ENCODE assay signal across 12 mouse cellular contexts in genomic region chr2:137715891-137716290, GRCm38 (mm10).
DNase-seq lines count a peak whose midpoint lies in the region; ATAC-seq lines count a peak whose summit lies in the region.
"Had no signal": no experiment of that assay in that cellular context is flagged by ENCODE, and none has a peak within 500 bp of the region (broad histone marks: within the 10 kb centered on the region; RNA-seq: fewer than 3 reads in every experiment).

No protein-coding gene starts in this region.

- no peaks in the 10 kb centered on the region for H3K9me3 ChIP-seq in hindbrain, embryonic 15.5 days
- H3K9me3 ChIP-seq in hindbrain, embryonic 14.5 days (ENCODE audit: control insufficient read depth, low read length): no peaks in the 10 kb centered on the region
- no peaks in the 10 kb centered on the region for H3K9me3 ChIP-seq in kidney, embryonic 16.5 days (ENCODE audit: low read length)

- intact Hi-C loops in left cerebral cortex, postnatal 4 days (cut with DNase I): no loop called here

- 0 out of 2 replicates have a peak, but pooled peaks have one; percentile 42 for ATAC-seq in hindbrain, embryonic 15.5 days (ENCODE audit: low FRiP score, low read depth)
- ATAC-seq in hindbrain, embryonic 14.5 days (ENCODE audit: low FRiP score): no peak
- ATAC-seq in kidney, embryonic 16.5 days (ENCODE audit: low FRiP score, low TSS enrichment): peak; percentile 94

- no peak overlapping the region for H3K4me2 ChIP-seq in hindbrain, embryonic 15.5 days
- no peak overlapping the region for H3K4me2 ChIP-seq in hindbrain, embryonic 14.5 days (replicated peaks)
- H3K4me2 ChIP-seq in kidney, embryonic 16.5 days (replicated peaks; ENCODE audit: low read depth, low read length): no peak overlapping the region

- H3K9ac ChIP-seq in hindbrain, embryonic 15.5 days: no peak overlapping the region
- H3K9ac ChIP-seq in hindbrain, embryonic 14.5 days: no peak overlapping the region
- H3K9ac ChIP-seq in kidney, embryonic 16.5 days (replicated peaks; ENCODE audit: low read length): no peak overlapping the region

- no peak overlapping the region for H3K4me3 ChIP-seq in hindbrain, embryonic 15.5 days
- no peak overlapping the region for H3K4me3 ChIP-seq in hindbrain, embryonic 14.5 days (replicated peaks; ENCODE audit: low read length)
- H3K4me3 ChIP-seq in kidney, embryonic 16.5 days (ENCODE audit: low read length): no peak overlapping the region
- H3K4me3 ChIP-seq: left cerebral cortex, adult 2 months had no signal

- no peak overlapping the region for H3K27ac ChIP-seq in hindbrain, embryonic 15.5 days (replicated peaks)
- H3K27ac ChIP-seq in hindbrain, embryonic 14.5 days: no peak overlapping the region
- peak overlapping the region; percentile 3; the same call in 1 of the 2 replicates for H3K27ac ChIP-seq in kidney, embryonic 16.5 days (ENCODE audit: low read length)
- H3K27ac ChIP-seq: left cerebral cortex, adult 2 months had no signal

- H3K36me3 ChIP-seq in hindbrain, embryonic 15.5 days: no peaks in the 10 kb centered on the region
- no peaks in the 10 kb centered on the region for H3K36me3 ChIP-seq in hindbrain, embryonic 14.5 days (replicated peaks; ENCODE audit: control insufficient read depth, insufficient read depth)
- H3K36me3 ChIP-seq in kidney, embryonic 16.5 days (ENCODE audit: insufficient read depth, low read length): no peaks in the 10 kb centered on the region

- H3K27me3 ChIP-seq in hindbrain, embryonic 15.5 days: peaks cover 27% of the 10 kb centered on the region
- peaks cover 24% of the 10 kb centered on the region for H3K27me3 ChIP-seq in hindbrain, embryonic 14.5 days (ENCODE audit: control insufficient read depth, insufficient read depth, low read length)
- no peaks in the 10 kb centered on the region for H3K27me3 ChIP-seq in kidney, embryonic 16.5 days (ENCODE audit: insufficient read depth, low read length)

- H3K4me1 ChIP-seq in hindbrain, embryonic 15.5 days (replicated peaks): no peaks in the 10 kb centered on the region
- no peaks in the 10 kb centered on the region for H3K4me1 ChIP-seq in hindbrain, embryonic 14.5 days (replicated peaks; ENCODE audit: control insufficient read depth, insufficient read depth, low read length)
- no peaks in the 10 kb centered on the region for H3K4me1 ChIP-seq in kidney, embryonic 16.5 days (ENCODE audit: insufficient read depth, low read length)

- 84% methylated on average over 2 of the region's 2 CpGs for WGBS in hindbrain, embryonic 15.5 days
- WGBS in hindbrain, embryonic 14.5 days: 71% methylated on average over 2 of the region's 2 CpGs
- 68% methylated on average over 2 of the region's 2 CpGs for WGBS in kidney, embryonic 16.5 days

- no peak for DNase-seq in hindbrain, embryonic 14.5 days (ENCODE audit: low spot score)
- DNase-seq in 3134 (ENCODE audit: extremely low read depth, insufficient read length, low spot score) (peak; percentile 15), adipocyte (ENCODE audit: low spot score) (peak; percentile 24)
- no peak for DNase-seq in left cerebral cortex, postnatal 4 days
- DNase-seq in spleen, postnatal 10 days (ENCODE audit: low spot score in 2 of 2): no peak
- no peak for DNase-seq in right cerebral cortex, adult 2 months (ENCODE audit: low spot score in 2 of 2)
- DNase-seq: cerebellum, postnatal 10 days; heart, adult 18-20 months; midbrain, embryonic 14.5 days had no signal

Comparison
In these comparisons a context has a peak if more than half of its experiments do, and no peak if none do; other contexts are left out.
1. DNase-seq: peak in 3134 (single experiment) and adipocyte (single experiment); none in hindbrain, embryonic 14.5 days (single experiment), left cerebral cortex, postnatal 4 days (single experiment), spleen, postnatal 10 days (0 of 2) and right cerebral cortex, adult 2 months (0 of 2).